In genomic region chr17:24893276-24893675, GRCm38 (mm10) we compare ENCODE assay signal across 11 mouse cellular contexts. TPM values are rescaled to one million over a fixed set of nuclear protein-coding genes. Genes with fewer than 3 reads are reported as not detected.
DNase-seq lines count a peak whose midpoint lies in the region; ATAC-seq and TF ChIP-seq lines count a peak whose summit lies in the region.
"Had no signal": no experiment of that assay in that cellular context is flagged by ENCODE, and none has a peak within 500 bp of the region (broad histone marks: within the 10 kb centered on the region; RNA-seq: fewer than 3 reads in every experiment).

No protein-coding gene starts in this region.

- peak; percentile 52 for DNase-seq in cerebellum, adult 11-12 months
- no peak for DNase-seq in cerebellum, postnatal 4 days (ENCODE audit: low spot score in 2 of 2)
- no peak for DNase-seq in midbrain, postnatal 0 days (ENCODE audit: low spot score)
- no peak for DNase-seq in left cerebral cortex, postnatal 10 days (ENCODE audit: extremely low spot score in 1 of 2, low spot score in 2 of 2)
- no peak for DNase-seq in adrenal gland, postnatal 4 days (ENCODE audit: low spot score in 2 of 2)
- DNase-seq: kidney, adult 8-10 months; right cerebral cortex, postnatal 4 days had no signal

- TF ChIP-seq CTCF in midbrain, postnatal 0 days (IDR thresholded peaks at IDR 0.05), result no peak

- no peaks in the 10 kb centered on the region for H3K27me3 ChIP-seq in hindbrain, embryonic 13.5 days
- H3K27me3 ChIP-seq in hindbrain, embryonic 12.5 days, result no peaks in the 10 kb centered on the region
- H3K27me3 ChIP-seq in midbrain, embryonic 12.5 days, result no peaks in the 10 kb centered on the region
- H3K27me3 ChIP-seq in midbrain, postnatal 0 days (ENCODE audit: insufficient read depth, low read length), result no peaks in the 10 kb centered on the region
- H3K27me3 ChIP-seq: stomach, embryonic 15.5 days had no signal

- peaks cover 63% of the 10 kb centered on the region for H3K36me3 ChIP-seq in hindbrain, embryonic 13.5 days
- peaks cover 55% of the 10 kb centered on the region for H3K36me3 ChIP-seq in hindbrain, embryonic 12.5 days
- peaks cover 58% of the 10 kb centered on the region for H3K36me3 ChIP-seq in midbrain, embryonic 12.5 days
- H3K36me3 ChIP-seq in midbrain, postnatal 0 days (ENCODE audit: insufficient read depth, low read length), result peaks cover 39% of the 10 kb centered on the region

- peaks cover 52% of the 10 kb centered on the region for H3K4me1 ChIP-seq in hindbrain, embryonic 13.5 days (replicated peaks)
- H3K4me1 ChIP-seq in hindbrain, embryonic 12.5 days, result peaks cover 34% of the 10 kb centered on the region
- peaks cover 40% of the 10 kb centered on the region for H3K4me1 ChIP-seq in midbrain, embryonic 12.5 days
- peaks cover 14% of the 10 kb centered on the region for H3K4me1 ChIP-seq in midbrain, postnatal 0 days (ENCODE audit: insufficient read depth, low read length)

- no peak for ATAC-seq in hindbrain, embryonic 13.5 days (ENCODE audit: low FRiP score)
- no peak for ATAC-seq in hindbrain, embryonic 12.5 days (ENCODE audit: low FRiP score)
- no peak for ATAC-seq in midbrain, embryonic 12.5 days (ENCODE audit: low FRiP score, low read depth)
- ATAC-seq in midbrain, postnatal 0 days (ENCODE audit: low FRiP score), result no peak

- intact Hi-C loops in left cerebral cortex, postnatal 10 days (cut with DNase I), result no loop called here

- H3K27ac ChIP-seq in hindbrain, embryonic 13.5 days, result no peak overlapping the region
- no peak overlapping the region for H3K27ac ChIP-seq in hindbrain, embryonic 12.5 days
- no peak overlapping the region for H3K27ac ChIP-seq in midbrain, embryonic 12.5 days (replicated peaks)
- H3K27ac ChIP-seq in midbrain, postnatal 0 days (ENCODE audit: low read depth, low read length), result no peak overlapping the region
- H3K27ac ChIP-seq: stomach, embryonic 15.5 days had no signal

- H3K9me3 ChIP-seq in hindbrain, embryonic 13.5 days, result no peaks in the 10 kb centered on the region
- no peaks in the 10 kb centered on the region for H3K9me3 ChIP-seq in hindbrain, embryonic 12.5 days (replicated peaks)
- H3K9me3 ChIP-seq in midbrain, embryonic 12.5 days, result no peaks in the 10 kb centered on the region
- no peaks in the 10 kb centered on the region for H3K9me3 ChIP-seq in midbrain, postnatal 0 days (ENCODE audit: low read length)
- H3K9me3 ChIP-seq: stomach, embryonic 15.5 days had no signal

- 0 out of 2 replicates have a peak overlapping the region, but pooled peaks have one; percentile 96 for H3K9ac ChIP-seq in hindbrain, embryonic 13.5 days
- H3K9ac ChIP-seq in hindbrain, embryonic 12.5 days, result no peak overlapping the region
- no peak overlapping the region for H3K9ac ChIP-seq in midbrain, embryonic 12.5 days (replicated peaks)
- H3K9ac ChIP-seq in midbrain, postnatal 0 days (replicated peaks; ENCODE audit: low read length, poor library complexity, severe bottlenecking), result no peak overlapping the region

- H3K4me2 ChIP-seq in hindbrain, embryonic 13.5 days, result no peak overlapping the region
- no peak overlapping the region for H3K4me2 ChIP-seq in hindbrain, embryonic 12.5 days (replicated peaks)
- H3K4me2 ChIP-seq in midbrain, embryonic 12.5 days (replicated peaks), result no peak overlapping the region
- no peak overlapping the region for H3K4me2 ChIP-seq in midbrain, postnatal 0 days (ENCODE audit: low read depth, low read length, poor library complexity, severe bottlenecking)

- no peak overlapping the region for H3K4me3 ChIP-seq in hindbrain, embryonic 13.5 days
- H3K4me3 ChIP-seq in hindbrain, embryonic 12.5 days, result no peak overlapping the region
- H3K4me3 ChIP-seq in midbrain, embryonic 12.5 days, result 0 out of 2 replicates have a peak overlapping the region, but pooled peaks have one; percentile 10
- H3K4me3 ChIP-seq in midbrain, postnatal 0 days (ENCODE audit: low read depth, low read length), result no peak overlapping the region

- 91% methylated on average over 2 of the region's 2 CpGs for WGBS in hindbrain, embryonic 13.5 days
- 100% methylated on average over 2 of the region's 2 CpGs for WGBS in hindbrain, embryonic 12.5 days
- 91% methylated on average over 2 of the region's 2 CpGs for WGBS in midbrain, embryonic 12.5 days
- 95% methylated on average over 2 of the region's 2 CpGs for WGBS in midbrain, postnatal 0 days

RNA-seq across cellular contexts. Expression of gene Eme2, which starts 1.6 kb away (rescaled TPM):
- polyA plus RNA-seq in hindbrain, embryonic 13.5 days (2015; fragmentation: Nextera tagmentation; extraction: Ambion mirVana), result 31.4 and 31.8 TPM in 2 replicates
- polyA plus RNA-seq in hindbrain, embryonic 12.5 days (2016; fragmentation: Nextera tagmentation; extraction: Ambion mirVana), result 39.3 and 45.5 TPM in 2 replicates
- polyA plus RNA-seq in midbrain, embryonic 12.5 days (2016; fragmentation: Nextera tagmentation; extraction: Ambion mirVana), result 42.6 and 43.6 TPM in 2 replicates
- 29.7 and 31.7 TPM in 2 replicates for total RNA-seq in midbrain, postnatal 0 days (2014; rRNA removed)
- polyA plus RNA-seq in midbrain, postnatal 0 days (2015; fragmentation: Nextera tagmentation; extraction: Ambion mirVana), result 20.2 and 22.5 TPM in 2 replicates
- 10 to 100 TPM; 53.9 to 56.6 TPM for total RNA-seq in left cerebral cortex, postnatal 10 days (2021)
- 10 to 100 TPM; 63.5 to 66.9 TPM for total RNA-seq in adrenal gland, postnatal 4 days (2021)

RNA-seq across cellular contexts. Expression of gene Mrps34, which starts 1.6 kb away (rescaled TPM):
- polyA plus RNA-seq in hindbrain, embryonic 13.5 days (2015; fragmentation: Nextera tagmentation; extraction: Ambion mirVana), result 77.0 and 77.6 TPM in 2 replicates
- polyA plus RNA-seq in hindbrain, embryonic 12.5 days (2016; fragmentation: Nextera tagmentation; extraction: Ambion mirVana), result 85.1 and 86.7 TPM in 2 replicates
- 88.0 and 89.8 TPM in 2 replicates for polyA plus RNA-seq in midbrain, embryonic 12.5 days (2016; fragmentation: Nextera tagmentation; extraction: Ambion mirVana)
- total RNA-seq in midbrain, postnatal 0 days (2014; rRNA removed), result 43.8 and 46.1 TPM in 2 replicates
- polyA plus RNA-seq in midbrain, postnatal 0 days (2015; fragmentation: Nextera tagmentation; extraction: Ambion mirVana), result 128 and 131 TPM in 2 replicates
- 10 to 100 TPM; 58.4 to 64.8 TPM for total RNA-seq in left cerebral cortex, postnatal 10 days (2021)
- total RNA-seq in adrenal gland, postnatal 4 days (2021), result 100 to 1,000 TPM; 135 to 137 TPM

RNA-seq across cellular contexts. Expression of gene Nme3, which starts 3.0 kb away (rescaled TPM):
- polyA plus RNA-seq in hindbrain, embryonic 13.5 days (2015; fragmentation: Nextera tagmentation; extraction: Ambion mirVana), result 78.4 and 82.7 TPM in 2 replicates
- 49.8 and 50.4 TPM in 2 replicates for polyA plus RNA-seq in hindbrain, embryonic 12.5 days (2016; fragmentation: Nextera tagmentation; extraction: Ambion mirVana)
- 43.2 and 54.2 TPM in 2 replicates for polyA plus RNA-seq in midbrain, embryonic 12.5 days (2016; fragmentation: Nextera tagmentation; extraction: Ambion mirVana)
- 54.4 and 65.3 TPM in 2 replicates for total RNA-seq in midbrain, postnatal 0 days (2014; rRNA removed)
- polyA plus RNA-seq in midbrain, postnatal 0 days (2015; fragmentation: Nextera tagmentation; extraction: Ambion mirVana), result 98.3 and 105 TPM in 2 replicates
- total RNA-seq in left cerebral cortex, postnatal 10 days (2021), result 10 to 100 TPM; 42.2 to 43.5 TPM
- 10 to 100 TPM; 73.7 to 76.7 TPM for total RNA-seq in adrenal gland, postnatal 4 days (2021)

RNA-seq across cellular contexts. Expression of gene Spsb3, which starts 6.8 kb away (rescaled TPM):
- 72.8 and 80.0 TPM in 2 replicates for polyA plus RNA-seq in hindbrain, embryonic 13.5 days (2015; fragmentation: Nextera tagmentation; extraction: Ambion mirVana)
- polyA plus RNA-seq in hindbrain, embryonic 12.5 days (2016; fragmentation: Nextera tagmentation; extraction: Ambion mirVana), result 51.5 and 54.8 TPM in 2 replicates
- polyA plus RNA-seq in midbrain, embryonic 12.5 days (2016; fragmentation: Nextera tagmentation; extraction: Ambion mirVana), result 52.8 and 52.9 TPM in 2 replicates
- 87.5 and 105 TPM in 2 replicates for total RNA-seq in midbrain, postnatal 0 days (2014; rRNA removed)
- polyA plus RNA-seq in midbrain, postnatal 0 days (2015; fragmentation: Nextera tagmentation; extraction: Ambion mirVana), result 100 and 110 TPM in 2 replicates
- 10 to 100 TPM; 48.0 to 48.3 TPM for total RNA-seq in left cerebral cortex, postnatal 10 days (2021)
- 10 to 100 TPM; 35.5 to 37.8 TPM for total RNA-seq in adrenal gland, postnatal 4 days (2021)

RNA-seq across cellular contexts. Expression of gene Nubp2, which starts 7.1 kb away (rescaled TPM):
- polyA plus RNA-seq in hindbrain, embryonic 13.5 days (2015; fragmentation: Nextera tagmentation; extraction: Ambion mirVana), result 71.3 and 74.4 TPM in 2 replicates
- 62.3 and 63.5 TPM in 2 replicates for polyA plus RNA-seq in hindbrain, embryonic 12.5 days (2016; fragmentation: Nextera tagmentation; extraction: Ambion mirVana)
- polyA plus RNA-seq in midbrain, embryonic 12.5 days (2016; fragmentation: Nextera tagmentation; extraction: Ambion mirVana), result 64.0 and 70.3 TPM in 2 replicates
- total RNA-seq in midbrain, postnatal 0 days (2014; rRNA removed), result 39.6 and 60.2 TPM in 2 replicates
- polyA plus RNA-seq in midbrain, postnatal 0 days (2015; fragmentation: Nextera tagmentation; extraction: Ambion mirVana), result 55.8 and 63.9 TPM in 2 replicates
- total RNA-seq in left cerebral cortex, postnatal 10 days (2021), result 10 to 100 TPM; 37.8 to 40.2 TPM
- 10 to 100 TPM; 51.9 to 55.3 TPM for total RNA-seq in adrenal gland, postnatal 4 days (2021)
